Mouse (Mus musculus) limb, embryonic 14.5 days (tissue): ENCODE results near the gene Zfp595. TPM values are rescaled to one million over a fixed set of nuclear protein-coding genes. Genes with fewer than 3 reads are reported as not detected.
"Not testable (repeated sequence)": the region's sequence is repeated elsewhere in the genome, so short reads cannot be mapped to it uniquely, and the experiment has no call there.

Experiments used
- ATAC-seq: fragments of 200-750 bp; cut with Nextera tagmentation; 2 replicates; pipeline ENCODE4 v1.8.0; 2017; ENCODE audit warnings: low read depth, moderate number of reproducible peaks, moderate TSS enrichment; ENCODE audit not compliant: low FRiP score
- DNase-seq: peaks from one replicate; pipeline ENCODE4 v3.0.0-alpha.2; 2015; ENCODE audit warnings: low spot score
- H3K27ac ChIP-seq: fragments of 300-500 bp; sonication (generic); replicated peaks from 2 replicates; pipeline ENCODE4 v1.5.1; 2014; ENCODE audit warnings: low read depth, mild to moderate bottlenecking, low read length, moderate library complexity, mixed read lengths
- H3K27me3 ChIP-seq: fragments of 300-500 bp; sonication (generic); 2 replicates; pipeline ENCODE4 v1.6.1; 2014; ENCODE audit warnings: low read length, mixed read lengths; ENCODE audit not compliant: control insufficient read depth, insufficient read depth
- H3K36me3 ChIP-seq: fragments of 300-500 bp; sonication (generic); 2 replicates; pipeline ENCODE4 v1.6.1; 2014; ENCODE audit warnings: mild to moderate bottlenecking, low read length, moderate library complexity, mixed read lengths; ENCODE audit not compliant: control insufficient read depth, insufficient read depth
- H3K4me1 ChIP-seq: fragments of 300-500 bp; sonication (generic); 2 replicates; pipeline ENCODE4 v1.6.1; 2014; ENCODE audit warnings: antibody characterized with exemption, low read length, mixed read lengths; ENCODE audit not compliant: control insufficient read depth, insufficient read depth
- H3K4me2 ChIP-seq: fragments of 300-500 bp; sonication (generic); replicated peaks from 2 replicates; pipeline ENCODE4 v1.6.1; 2014; ENCODE audit warnings: low read depth, mild to moderate bottlenecking, low read length, moderate library complexity; ENCODE audit not compliant: severe bottlenecking
- H3K4me3 ChIP-seq: fragments of 300-500 bp; sonication (generic); replicated peaks from 2 replicates; pipeline ENCODE4 v1.5.1; 2014; ENCODE audit warnings: low read length
- H3K9ac ChIP-seq: fragments of 300-500 bp; sonication (generic); 2 replicates; pipeline ENCODE4 v1.6.1; 2014; ENCODE audit warnings: mild to moderate bottlenecking, low read depth, low read length, moderate library complexity; ENCODE audit not compliant: severe bottlenecking
- H3K9me3 ChIP-seq: fragments of 300-500 bp; sonication (generic); 2 replicates; pipeline ENCODE4 v1.6.1; 2016; ENCODE audit warnings: low read length; ENCODE audit not compliant: control insufficient read depth
- POLR2A ChIP-seq: fragments of 200-500 bp; IDR thresholded peaks from 2 replicates; pipeline ENCODE4 v1.8.0; 2012; ENCODE audit warnings: inconsistent platforms, mild to moderate bottlenecking, moderate library complexity, borderline replicate concordance; ENCODE audit not compliant: insufficient read depth, insufficient read length; ENCODE audit errors: extremely low read depth
- WGBS: fragments of 180-500 bp; shearing (Covaris S2); extraction: QIAGEN DNeasy Blood & Tissue Kit; methylation state at CpG from one replicate; pipeline ENCODE4 v1.1.7; 2014; 5-methylcytosine and 5-hydroxymethylcytosine counted together
- polyA plus RNA-seq, 2 experiments: library from polyadenylated mRNA; depleted of rRNA in 1 of 2; stranded (reverse) in 1 of 2; unstranded in 1 of 2; fragments of >200 nt; fragmentation: Nextera tagmentation in 1 of 2; extraction: Ambion mirVana in 1 of 2; gene quantifications; 2 replicates each; pipeline versions ENCODE4 v1.2.1 to v1.2.3; 2012 to 2014

The Zfp595 gene
- polyA plus RNA-seq, 2 experiments = 3.1 to 4.1 TPM

GRCm38 (mm10) chr13:67343422-67343821 is 11.1 kb upstream of the Zfp595 start:
- H3K9me3 ChIP-seq = no peaks in the 10 kb centered on the region
- no peak overlapping the region for H3K27ac ChIP-seq

GRCm38 (mm10) chr13:67332877-67333276 is 507 bp upstream of the Zfp595 start:
- ATAC-seq (0 out of 2 replicates have a peak, but pooled peaks have one; percentile 1), DNase-seq (no peak)
- no peaks in the 10 kb centered on the region for H3K9me3 ChIP-seq
- H3K4me1 ChIP-seq = no peaks in the 10 kb centered on the region
- no peak for TF ChIP-seq POLR2A
- H3K4me3 ChIP-seq = peak overlapping the region; percentile 47
- H3K4me2 ChIP-seq = peak overlapping the region; percentile 58
- peak overlapping the region; percentile 49; the same call in 1 of the 2 replicates for H3K27ac ChIP-seq
- H3K9ac ChIP-seq = peak overlapping the region; percentile 48
- no peaks in the 10 kb centered on the region for H3K36me3 ChIP-seq
- no peaks in the 10 kb centered on the region for H3K27me3 ChIP-seq
- 88% methylated on average over 1 of the region's 1 CpGs for WGBS

More at GRCm38 (mm10) chr13:67343422-67343821, 11.1 kb upstream of the Zfp595 start:
- Histone ChIP-seq H3K4me2 (no peak overlapping the region), H3K9ac (no peak overlapping the region), H3K27me3 (no peaks in the 10 kb centered on the region), H3K36me3 (peaks cover 7% of the 10 kb centered on the region; the same call in 1 of the 2 replicates), H3K4me3 (no peak overlapping the region), H3K4me1 (no peaks in the 10 kb centered on the region)
- 83% methylated on average over 2 of the region's 2 CpGs for WGBS
- DNase-seq = no peak
- no peak for ATAC-seq
- TF ChIP-seq POLR2A = no peak

GRCm38 (mm10) chr13:67306718-67307117 is 25.7 kb downstream of the Zfp595 start:
- H3K4me3 ChIP-seq = peak overlapping the region; percentile 68
- WGBS = 35% methylated on average over 5 of the region's 5 CpGs
- H3K36me3 ChIP-seq = no peaks in the 10 kb centered on the region
- DNase-seq (peak; percentile 7), ATAC-seq (peak; percentile 40)
- H3K27ac ChIP-seq = no peak overlapping the region
- TF ChIP-seq POLR2A = no peak
- H3K4me2 ChIP-seq = peak overlapping the region; percentile 71
- H3K4me1 ChIP-seq = no peaks in the 10 kb centered on the region
- H3K9ac ChIP-seq = peak overlapping the region; percentile 80; the same call in 1 of the 2 replicates
- no peaks in the 10 kb centered on the region for H3K9me3 ChIP-seq
- no peaks in the 10 kb centered on the region for H3K27me3 ChIP-seq

GRCm38 (mm10) chr13:67305822-67306672 is 26.3 kb downstream of the Zfp595 start, which contains the start of gene Zfp457:
Gene Zfp457, minus strand, starts transcription at chr13:67306485.
- H3K27me3 ChIP-seq = no peaks in the 10 kb centered on the region
- 0 out of 2 replicates have a peak, but pooled peaks have one; percentile 58 for TF ChIP-seq POLR2A
- H3K4me1 ChIP-seq = no peaks in the 10 kb centered on the region
- H3K36me3 ChIP-seq = no peaks in the 10 kb centered on the region
- DNase-seq (peak; percentile 95), ATAC-seq (peak; percentile 97)
- peak within 1 kb of the TSS; percentile 68 for H3K4me3 ChIP-seq
- peak within 1 kb of the TSS; percentile 71 for H3K4me2 ChIP-seq
- WGBS = 15% methylated on average over 16 of the region's 16 CpGs
- H3K9ac ChIP-seq = peak within 1 kb of the TSS; percentile 80
- no peak within 1 kb of the TSS for H3K27ac ChIP-seq
- H3K9me3 ChIP-seq = no peaks in the 10 kb centered on the region

GRCm38 (mm10) chr13:67278314-67278713 is 54.1 kb downstream of the Zfp595 start, which contains the start of gene Zfp458:
Gene Zfp458, minus strand, starts transcription at chr13:67278466.
- Histone ChIP-seq H3K4me3 (no peak within 1 kb of the TSS), H3K4me1 (no peaks in the 10 kb centered on the region), H3K36me3 (no peaks in the 10 kb centered on the region), H3K9ac (no peak within 1 kb of the TSS), H3K9me3 (no peaks in the 10 kb centered on the region), H3K4me2 (0 out of 2 replicates have a peak within 1 kb of the TSS, but pooled peaks have one; percentile 18), H3K27me3 (no peaks in the 10 kb centered on the region), H3K27ac (no peak within 1 kb of the TSS)
- 41% methylated on average over 7 of the region's 7 CpGs for WGBS
- ATAC-seq = peak; percentile 37; the same call in 1 of the 2 replicates
- no peak for TF ChIP-seq POLR2A
- peak; percentile 76 for DNase-seq

- H3K4me1 ChIP-seq, H3K9me3 ChIP-seq, H3K36me3 ChIP-seq, DNase-seq, H3K27ac ChIP-seq, H3K27me3 ChIP-seq: not testable (repeated sequence)
- 50% methylated on average over 8 of the region's 9 CpGs for WGBS
- peak overlapping the region; percentile 67 for H3K4me2 ChIP-seq
- peak overlapping the region; percentile 63 for H3K4me3 ChIP-seq
- 0 out of 2 replicates have a peak, but pooled peaks have one; percentile 15 for ATAC-seq
- H3K9ac ChIP-seq = peak overlapping the region; percentile 63
Observed at GRCm38 (mm10) chr13:67269383-67270065, 62.8 kb downstream of the Zfp595 start.
